Mouse (Mus musculus): ENCODE results near the gene Tcf25.
A peak's percentile ranks its signal among the peaks of the same experiment; 100 is the strongest.

Gene Tcf25

DNA sequence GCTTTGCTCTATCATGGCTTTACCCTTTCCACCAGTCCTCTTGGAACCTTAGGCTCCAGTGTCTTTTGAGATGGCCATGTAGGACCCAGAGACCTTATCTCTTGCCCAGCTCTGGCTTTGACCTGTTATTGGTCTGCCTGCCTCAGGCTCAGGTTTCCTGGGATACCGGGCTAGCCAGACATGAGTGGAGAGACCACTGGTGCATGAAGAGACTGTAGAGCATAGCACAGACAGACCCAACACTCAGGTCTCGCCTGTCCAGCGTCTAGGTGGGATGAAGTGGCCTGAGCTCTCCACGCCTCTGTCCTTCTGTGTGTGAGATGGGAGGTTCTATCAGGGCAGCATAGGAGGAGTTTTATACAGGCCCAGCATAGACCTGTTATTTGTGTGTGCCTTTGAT lies 24.5 kb upstream of the Tcf25 start:
- DNase-seq (ENCODE audit: low read depth, low spot score), result no peak

DNA sequence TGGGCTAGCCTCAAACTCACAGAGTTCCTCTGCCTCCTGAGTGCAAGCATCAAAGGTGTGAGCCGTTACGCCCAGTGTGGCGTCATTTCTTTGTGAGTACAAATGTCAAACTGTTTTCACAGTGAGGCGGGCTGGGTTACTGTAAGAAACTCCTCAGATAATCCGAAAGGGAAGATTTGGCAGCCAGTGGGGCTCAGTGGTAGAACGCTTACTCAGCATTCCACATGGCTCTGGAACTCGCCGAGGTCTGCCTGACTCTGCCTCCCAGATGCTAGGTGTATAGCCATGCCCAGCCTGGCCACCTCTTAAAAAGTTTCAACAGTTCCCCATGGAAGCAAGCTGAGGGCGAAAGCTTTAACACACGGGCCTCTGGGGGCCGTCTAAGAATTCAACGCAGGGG lies 21.4 kb upstream of the Tcf25 start:
- DNase-seq (ENCODE audit: low read depth, low spot score), result no peak

DNA sequence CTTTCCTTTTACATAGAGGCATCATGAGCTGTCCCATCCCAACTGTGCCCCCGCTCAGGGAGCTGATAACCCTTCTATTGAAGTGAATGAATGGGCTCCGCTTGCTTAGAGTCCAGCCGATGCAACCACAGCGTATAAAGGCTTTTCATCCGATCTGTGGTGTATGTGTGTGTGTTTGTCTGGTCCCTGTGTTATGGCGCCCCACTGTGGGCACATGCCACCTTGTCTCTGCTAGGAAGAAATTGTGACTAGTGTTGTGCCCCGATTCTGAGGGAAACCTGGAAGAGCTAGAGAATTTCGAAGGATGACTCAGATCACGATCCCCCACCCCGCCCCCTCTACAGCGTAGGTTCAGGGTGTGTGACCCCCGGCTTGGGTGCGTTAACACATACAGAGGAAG lies 20.8 kb upstream of the Tcf25 start:
- DNase-seq (ENCODE audit: low read depth, low spot score), result no peak

DNA sequence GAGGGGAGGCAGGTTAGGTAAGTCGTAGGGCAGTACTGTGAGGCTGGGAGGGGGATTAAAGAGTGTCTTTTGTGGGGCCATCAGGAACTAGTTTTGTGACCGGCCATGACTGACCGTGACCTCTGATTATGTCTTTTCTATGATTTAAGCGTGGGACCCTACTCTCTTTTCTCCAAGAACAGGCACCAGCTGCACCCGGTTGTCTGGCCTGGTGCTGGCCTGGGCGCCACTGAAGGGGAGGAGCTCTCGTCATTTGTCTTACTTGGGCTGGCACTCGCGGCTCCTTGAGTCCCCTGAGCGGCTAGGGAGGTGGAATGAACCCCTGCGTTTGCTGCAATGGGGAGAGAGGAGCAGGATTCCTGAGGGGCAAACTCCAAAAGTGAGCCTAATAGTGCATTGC lies 20.3 kb upstream of the Tcf25 start:
- no peak for DNase-seq (ENCODE audit: low read depth, low spot score)

DNA sequence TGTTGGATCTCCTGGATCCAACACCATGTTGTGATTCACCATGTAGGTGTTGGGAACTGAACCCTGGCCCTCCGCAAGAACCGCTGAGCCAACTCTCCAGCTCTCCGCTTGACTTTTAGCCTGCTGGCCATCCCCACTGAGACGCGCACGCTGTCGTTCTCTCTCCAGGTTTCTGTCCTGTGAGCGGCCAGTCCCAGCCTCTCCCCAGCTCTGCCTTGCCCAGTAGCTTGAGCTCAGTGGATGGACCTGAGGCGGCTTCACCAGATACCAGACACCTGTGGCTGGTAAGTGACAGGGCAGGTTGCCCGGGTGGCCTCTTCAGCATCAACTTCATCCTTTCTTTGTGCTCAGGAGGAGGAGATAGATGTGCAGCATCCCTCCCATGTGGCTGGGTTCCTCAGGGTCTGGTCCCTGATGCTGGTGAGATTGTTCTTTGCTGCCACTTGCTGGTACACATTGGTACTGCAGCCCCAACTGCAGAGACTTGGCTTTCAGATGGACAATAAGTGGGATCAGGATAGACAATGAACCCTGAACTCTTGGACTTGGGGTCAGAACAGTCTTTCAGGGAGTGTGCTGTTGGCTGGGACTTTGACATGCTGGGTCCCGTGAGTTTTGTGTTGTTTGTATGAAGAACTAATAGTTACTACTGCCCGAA lies 12.3 kb upstream of the Tcf25 start:
- peak; percentile 67 for DNase-seq (ENCODE audit: low read depth, low spot score)

DNA sequence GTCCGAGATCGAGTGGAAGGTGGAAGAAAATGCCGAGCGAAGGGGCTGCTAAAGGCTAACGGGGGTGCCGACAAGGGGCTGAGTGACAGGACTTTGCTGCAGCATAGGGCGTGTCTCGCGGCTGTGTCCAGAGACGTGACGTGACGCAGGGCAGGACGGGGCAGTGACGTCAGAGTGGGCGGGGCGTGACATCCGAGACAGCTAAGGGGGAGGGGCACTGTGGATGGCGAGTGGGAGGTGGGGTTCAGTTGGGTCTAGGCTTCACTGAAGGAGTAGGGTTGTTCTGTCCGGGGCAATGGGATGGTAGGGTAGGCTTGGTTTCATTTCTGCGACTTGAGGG lies 656 bp downstream of the Tcf25 start:
- peak; percentile 92 for DNase-seq (ENCODE audit: low read depth, low spot score)

DNA sequence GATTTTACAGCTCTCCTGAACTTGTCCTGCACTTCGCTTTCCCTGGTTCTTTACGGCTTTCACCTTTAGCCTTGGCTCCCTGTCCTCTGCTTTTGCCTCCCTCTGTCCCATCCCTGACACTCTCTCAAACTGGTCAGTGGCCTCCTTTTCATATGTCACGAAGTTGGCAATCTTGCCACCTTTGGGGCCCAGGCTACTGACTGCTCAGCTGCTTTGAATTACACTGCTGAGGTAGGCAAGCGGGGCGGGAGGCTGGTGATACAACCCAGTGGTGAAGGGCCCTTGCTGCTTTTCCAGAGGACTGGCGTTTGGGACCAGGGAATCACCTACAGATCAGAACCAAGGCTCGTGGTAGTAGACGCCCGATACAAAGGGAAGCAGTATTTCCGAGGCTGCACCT lies 2.1 kb downstream of the Tcf25 start:
- DNase-seq (ENCODE audit: low read depth, low spot score), result no peak

DNA sequence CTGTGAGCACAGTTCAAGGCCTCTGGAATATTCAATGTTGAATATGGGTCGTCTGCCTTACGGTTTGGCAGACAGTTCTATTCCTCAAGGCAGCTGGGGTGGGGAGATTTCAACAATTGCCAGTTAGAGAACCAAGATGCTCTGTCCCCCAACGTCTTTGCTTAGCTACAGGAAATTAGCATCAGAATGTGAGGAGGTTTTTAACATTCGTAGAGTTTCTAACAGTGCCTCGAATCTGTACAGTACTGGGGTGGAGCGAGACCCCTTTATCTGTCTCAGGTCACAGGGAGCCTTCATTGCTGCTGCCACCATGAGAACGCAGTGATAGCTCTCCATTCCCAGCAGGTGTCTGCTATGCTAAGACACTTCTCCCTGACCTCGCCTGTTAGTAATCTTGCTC lies 2.6 kb downstream of the Tcf25 start:
- no peak for DNase-seq (ENCODE audit: low read depth, low spot score)

DNA sequence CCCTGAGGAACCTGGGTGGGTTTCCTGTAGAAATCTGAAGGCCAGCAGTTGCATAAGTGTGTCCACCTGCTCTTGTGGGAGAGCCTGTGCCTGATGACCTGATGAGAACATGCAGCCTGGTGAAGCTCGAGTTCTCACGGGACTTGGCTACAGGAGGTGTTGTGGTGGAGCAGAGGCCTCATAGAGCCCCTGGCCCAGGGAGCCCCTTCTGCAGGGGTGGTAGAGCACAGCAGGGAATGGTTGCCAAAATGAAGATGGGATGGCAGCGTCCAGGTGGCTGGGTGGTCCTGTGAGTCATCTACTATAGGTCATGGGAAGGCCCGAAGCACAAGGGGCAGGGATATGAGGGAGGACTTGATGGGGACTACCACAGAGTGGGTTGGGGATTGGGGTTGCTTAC lies 8.2 kb downstream of the Tcf25 start:
- no peak for DNase-seq (ENCODE audit: low read depth, low spot score)

DNA sequence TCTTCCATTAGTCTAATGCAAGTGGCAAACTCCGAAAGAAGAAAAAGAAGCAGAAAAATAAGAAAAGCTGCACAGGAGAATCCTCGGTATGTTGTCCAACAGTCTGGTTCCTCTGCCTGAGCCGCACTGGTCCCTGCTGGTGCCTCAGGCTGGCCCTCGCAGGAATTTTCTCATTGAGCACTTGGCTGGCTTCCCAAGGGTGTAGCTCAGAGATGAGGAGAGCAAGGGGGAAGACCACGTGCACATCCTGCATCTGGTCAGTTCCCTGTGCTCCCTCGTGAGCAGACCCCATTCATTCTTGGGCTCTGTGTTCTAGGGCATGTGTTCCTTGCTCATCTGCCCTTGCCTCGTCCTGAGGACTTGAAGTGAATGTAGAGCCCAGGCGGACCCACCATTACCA lies 9.0 kb downstream of the Tcf25 start:
- no peak for DNase-seq (ENCODE audit: low read depth, low spot score)

DNA sequence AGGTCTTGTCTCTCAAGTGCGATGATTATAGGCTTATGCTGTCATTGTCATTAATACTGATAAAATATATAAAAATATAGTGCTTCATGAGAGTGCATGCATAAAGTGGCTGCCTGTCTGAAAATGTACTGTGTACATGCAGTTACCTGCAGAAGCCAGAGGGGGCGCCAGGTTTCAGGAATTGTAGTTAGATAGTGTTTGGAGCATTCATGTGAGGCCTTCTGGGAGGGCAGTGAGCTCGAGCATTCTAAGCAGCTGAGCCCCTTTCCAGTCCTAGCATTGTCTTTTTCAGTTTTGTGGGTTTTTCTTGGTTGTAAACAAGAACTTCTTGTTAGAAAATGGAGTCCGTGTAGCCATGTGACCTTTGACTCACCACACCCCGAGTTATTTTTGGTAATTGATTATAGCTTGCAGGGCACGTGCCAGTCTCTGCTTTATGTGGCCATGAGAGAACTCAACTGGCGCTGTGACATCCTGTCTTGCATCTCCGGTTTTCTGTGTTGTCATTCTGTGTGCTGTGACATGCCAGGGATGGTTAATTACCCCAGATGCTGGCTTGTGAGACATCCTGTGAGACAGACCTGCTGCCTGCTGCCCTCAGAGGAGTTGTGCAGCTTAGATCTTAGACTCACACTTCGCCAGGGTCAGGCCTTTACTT lies 11.5 kb downstream of the Tcf25 start:
- DNase-seq (ENCODE audit: low read depth, low spot score), result peak; percentile 75

DNA sequence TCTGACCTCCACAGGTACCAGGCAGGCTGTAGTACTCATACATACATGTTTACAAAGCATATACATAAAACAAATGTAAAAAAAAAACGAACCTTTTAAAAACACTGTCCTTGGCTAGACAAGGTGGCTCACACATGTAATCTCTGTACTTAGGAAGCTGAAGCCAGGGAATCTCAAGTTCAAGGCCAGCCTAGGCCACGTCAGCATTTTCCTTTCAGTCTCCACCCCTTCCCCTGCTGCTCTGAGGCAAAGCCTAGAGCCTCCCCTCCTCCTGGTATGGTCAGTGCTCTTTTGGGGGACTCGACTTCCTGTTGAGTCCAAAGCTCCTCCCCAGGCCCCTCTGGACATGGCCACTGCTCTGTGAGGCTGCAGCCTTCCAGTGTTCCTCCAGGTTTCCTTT lies 13.5 kb downstream of the Tcf25 start:
- DNase-seq (ENCODE audit: low read depth, low spot score), result no peak

DNA sequence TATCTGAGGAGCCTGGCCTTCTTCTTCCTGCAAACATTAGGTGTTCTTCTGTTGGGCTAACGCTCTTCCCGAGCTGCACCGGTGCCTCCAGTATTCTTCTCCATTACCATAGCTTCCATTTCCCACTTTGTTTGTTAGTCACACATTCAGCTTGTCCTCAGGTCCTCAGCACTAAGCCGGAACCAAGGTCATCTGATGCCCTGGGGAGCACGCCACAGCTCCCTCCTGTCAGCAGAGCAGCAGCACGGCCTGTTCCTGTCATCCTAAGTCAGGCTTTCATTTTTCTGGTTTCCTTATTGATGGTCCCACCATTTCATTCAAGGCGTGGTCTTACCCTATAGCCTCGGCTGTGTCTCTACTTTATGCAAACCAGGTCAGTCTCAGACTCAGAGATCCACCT lies 14.2 kb downstream of the Tcf25 start:
- no peak for DNase-seq (ENCODE audit: low read depth, low spot score)

DNA sequence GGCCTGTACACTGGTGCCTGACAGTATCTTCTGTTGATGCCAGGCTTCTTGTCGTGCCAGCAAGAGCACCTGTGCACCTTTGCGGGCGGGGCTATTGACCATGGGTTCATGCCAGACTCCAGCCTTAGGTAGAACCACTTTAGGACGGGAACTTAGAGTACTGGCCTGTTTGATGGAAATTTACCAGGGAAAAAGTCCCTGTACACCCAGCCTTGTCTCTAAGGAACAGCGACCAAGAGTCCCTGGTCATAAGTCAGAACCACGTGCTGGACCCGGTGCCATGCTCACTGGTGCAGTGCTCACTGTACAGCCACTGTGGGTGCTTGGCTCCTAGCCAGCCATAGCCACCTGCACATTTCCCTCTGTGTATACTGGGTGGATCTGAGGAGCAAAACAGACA lies 15.5 kb downstream of the Tcf25 start:
- no peak for DNase-seq (ENCODE audit: low read depth, low spot score)

DNA sequence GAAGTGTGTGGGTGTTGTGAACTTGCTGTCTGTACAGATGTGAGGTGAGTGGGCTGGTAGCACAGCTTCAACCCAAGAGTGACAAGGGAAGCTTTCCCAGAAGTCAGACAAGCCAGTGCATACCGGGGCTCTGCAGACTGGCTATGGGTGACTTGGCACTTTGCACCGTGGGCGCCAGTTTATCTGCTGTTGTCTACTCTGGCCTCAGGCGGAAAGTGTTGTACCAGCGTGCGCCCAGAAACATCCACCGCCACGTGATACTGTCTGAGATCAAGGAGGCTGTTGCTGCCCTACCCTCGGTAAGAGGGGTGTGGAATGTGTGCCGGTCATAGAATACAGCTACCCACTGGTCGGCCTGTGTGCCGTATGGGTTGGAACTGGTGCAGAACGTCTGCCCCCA lies 24.8 kb downstream of the Tcf25 start:
- DNase-seq (ENCODE audit: low read depth, low spot score), result peak; percentile 33

DNA sequence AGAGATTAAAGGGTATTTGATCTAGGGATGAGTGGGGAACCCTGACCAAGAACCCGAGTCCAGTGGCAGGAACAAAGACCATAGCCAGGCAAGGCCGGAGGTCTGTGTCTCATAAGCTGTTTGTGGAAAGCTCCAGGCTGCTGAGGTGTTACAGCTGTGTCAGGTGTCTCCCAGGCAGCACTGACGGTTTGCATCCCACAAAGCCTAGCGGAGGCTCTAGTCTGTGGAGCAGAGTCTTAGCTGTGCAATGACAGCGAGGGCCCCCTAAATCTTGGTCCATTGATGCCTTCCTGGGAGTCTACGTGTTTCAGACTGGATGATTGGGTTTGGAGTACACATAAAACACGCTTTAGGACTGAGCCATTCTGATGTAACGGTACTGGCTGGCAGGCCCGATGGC lies 28.4 kb downstream of the Tcf25 start:
- DNase-seq (ENCODE audit: low read depth, low spot score), result no peak

DNA sequence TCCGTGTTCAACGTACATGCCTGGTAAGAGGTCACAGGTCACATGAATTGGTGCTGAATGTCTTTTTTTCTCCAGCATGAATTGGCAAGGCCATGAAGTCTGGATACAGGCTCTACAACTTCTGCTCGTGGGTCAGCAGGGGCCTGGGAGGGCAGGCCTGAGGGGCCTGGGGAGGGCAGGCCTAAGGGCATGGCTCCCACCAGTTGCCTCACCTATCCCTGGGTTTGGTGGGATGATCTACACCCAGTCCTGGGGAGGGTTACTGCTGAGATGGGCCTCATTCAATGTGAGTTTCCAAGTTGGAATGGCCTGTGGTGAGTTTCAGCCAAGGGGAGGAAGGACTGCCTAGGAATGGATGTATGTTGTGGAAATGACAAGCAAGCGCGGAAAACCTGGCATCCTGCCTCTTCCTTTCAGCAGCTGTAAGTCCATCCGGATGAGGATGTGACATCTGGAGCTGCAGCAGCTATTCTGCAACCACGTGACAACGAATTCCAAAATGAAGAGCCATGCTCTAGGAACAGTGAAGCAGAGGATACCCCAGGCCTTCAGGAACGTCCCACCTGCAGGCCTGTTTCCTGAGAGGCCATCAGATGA lies 29.3 kb downstream of the Tcf25 start:
- no peak for DNase-seq (ENCODE audit: low read depth, low spot score)

DNA sequence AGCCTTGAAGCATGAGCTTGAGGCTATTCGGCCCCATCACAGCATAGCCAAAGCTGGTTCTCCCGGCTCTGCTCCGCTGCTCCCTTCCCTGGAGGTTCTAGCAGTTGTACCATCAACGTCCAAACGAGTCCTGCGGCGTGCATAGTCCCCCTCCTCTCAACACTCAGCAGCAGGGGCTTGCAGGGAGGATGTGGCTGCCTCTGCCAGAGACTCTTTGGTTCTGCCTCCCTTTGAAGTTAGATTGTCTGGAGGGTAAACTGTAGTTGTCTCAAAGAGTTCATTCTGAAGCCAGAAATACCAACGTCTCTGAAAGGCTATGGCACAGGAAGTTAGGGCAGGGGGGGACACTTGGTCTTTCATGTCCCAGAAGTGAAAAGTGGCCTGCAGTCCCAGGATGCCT lies 31.0 kb downstream of the Tcf25 start:
- peak; percentile 61 for DNase-seq (ENCODE audit: low read depth, low spot score)

DNA sequence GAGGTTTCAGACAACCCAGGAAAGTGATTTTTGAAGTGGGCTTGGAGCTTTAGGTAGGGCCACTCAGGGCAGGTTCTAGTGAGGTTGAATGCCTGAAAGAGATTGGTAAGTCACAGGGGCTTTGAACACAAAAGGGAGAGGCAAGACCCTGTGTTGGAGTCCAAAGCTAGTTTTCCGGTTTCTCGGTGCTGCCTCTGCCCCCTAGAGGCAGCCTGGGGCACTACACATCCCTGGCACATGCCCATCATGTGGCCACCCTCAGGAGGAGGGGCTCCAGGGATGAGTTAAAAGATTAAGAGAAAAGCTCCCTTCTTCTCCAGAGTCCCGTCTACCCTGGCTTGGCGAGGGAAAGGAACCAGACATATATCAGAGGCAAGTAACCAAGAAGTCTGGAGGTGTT lies 33.2 kb downstream of the Tcf25 start, which contains the start of gene Mc1r:
Gene Mc1r (plus strand): TSS at position 322 of the 400 bp plus-strand sequence.
- peak; percentile 80 for DNase-seq (ENCODE audit: low read depth, low spot score)

DNA sequence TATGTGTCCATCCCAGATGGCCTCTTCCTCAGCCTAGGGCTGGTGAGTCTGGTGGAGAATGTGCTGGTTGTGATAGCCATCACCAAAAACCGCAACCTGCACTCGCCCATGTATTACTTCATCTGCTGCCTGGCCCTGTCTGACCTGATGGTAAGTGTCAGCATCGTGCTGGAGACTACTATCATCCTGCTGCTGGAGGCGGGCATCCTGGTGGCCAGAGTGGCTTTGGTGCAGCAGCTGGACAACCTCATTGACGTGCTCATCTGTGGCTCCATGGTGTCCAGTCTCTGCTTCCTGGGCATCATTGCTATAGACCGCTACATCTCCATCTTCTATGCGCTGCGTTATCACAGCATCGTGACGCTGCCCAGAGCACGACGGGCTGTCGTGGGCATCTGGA lies 34.1 kb downstream of the Tcf25 start:
- DNase-seq (ENCODE audit: low read depth, low spot score), result no peak

DNA sequence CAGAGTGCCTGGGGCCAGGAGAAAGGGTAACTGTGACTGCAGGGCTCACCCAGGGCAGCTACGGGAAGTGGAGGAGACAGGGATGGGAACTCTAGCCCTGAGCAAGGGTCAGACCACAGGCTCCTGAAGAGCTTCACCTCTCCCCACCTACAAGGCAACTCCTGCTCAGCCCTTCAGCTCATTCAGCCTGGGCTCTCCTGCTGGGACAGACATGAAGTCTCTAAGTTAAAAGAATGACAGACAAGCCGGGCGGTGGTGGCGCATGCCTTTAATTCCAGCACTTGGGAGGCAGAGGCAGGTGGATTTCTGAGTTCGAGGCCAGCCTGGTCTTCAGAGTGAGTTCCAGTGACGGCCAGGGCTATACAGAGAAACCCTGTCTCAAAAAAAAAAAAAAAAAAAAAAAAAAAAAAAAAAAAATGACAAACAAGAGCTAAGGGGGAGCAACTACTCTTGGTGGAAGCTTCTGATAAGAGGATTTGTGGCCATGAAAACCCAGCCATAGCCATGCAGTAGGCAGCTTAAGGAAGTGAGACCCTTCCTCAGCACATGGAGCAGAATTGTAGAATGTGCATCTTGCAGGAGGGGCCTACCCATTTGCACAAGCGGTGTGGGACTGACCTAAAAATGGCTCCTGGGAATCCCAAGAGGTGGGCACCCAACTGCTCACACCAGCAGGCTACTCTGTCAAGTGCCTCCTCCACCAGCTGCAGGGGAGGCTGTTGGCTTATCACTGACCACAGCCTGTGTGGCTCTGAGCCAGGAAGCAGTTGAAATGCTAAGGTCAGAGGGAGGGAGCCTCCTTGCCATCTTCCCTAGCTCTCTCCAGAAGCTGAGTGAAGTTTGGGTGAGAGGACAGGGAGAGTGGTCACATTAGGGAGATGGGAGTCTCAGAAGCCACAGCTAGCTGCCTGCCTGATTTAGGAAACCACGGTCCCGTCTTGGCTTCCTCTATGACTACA lies 35.3 kb downstream of the Tcf25 start:
- no peak for DNase-seq (ENCODE audit: low read depth, low spot score)

DNA sequence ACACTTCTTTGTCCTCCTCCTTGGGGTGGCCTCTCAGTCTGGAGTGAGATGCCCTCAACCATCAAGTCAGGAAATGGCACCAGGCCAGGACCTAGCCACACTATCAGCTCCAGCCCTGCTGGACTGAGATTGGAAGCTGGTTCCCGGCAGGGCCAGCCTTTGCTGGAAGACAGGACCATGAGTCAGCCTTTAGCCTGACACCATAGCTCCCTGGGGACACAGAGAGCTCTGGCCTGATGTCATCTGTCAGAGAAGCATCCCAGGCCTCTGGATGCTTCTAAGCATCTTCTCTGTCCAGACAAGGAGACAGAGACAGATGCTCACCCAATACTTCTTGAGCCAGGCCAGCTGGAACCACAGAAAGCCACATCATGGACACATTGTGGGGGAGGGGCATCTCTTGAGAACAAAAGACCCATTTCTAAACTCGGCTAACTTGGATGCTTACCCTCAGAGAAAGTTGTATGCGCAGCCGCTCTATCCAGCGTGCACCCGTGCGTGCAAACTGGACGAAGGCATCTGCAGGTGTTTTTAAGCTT lies 36.6 kb downstream of the Tcf25 start:
- no peak for DNase-seq (ENCODE audit: low read depth, low spot score)

Measured in CD4-positive helper T cell, adult 2 months (primary cell).